Mouse (Mus musculus): Measurements from ENCODE around the gene Bahcc1. TPM values are rescaled to one million over a fixed set of nuclear protein-coding genes. Genes with fewer than 3 reads are reported as not detected.
A peak's percentile ranks its signal among the peaks of the same experiment; 100 is the strongest.

The Bahcc1 gene
- polyA plus RNA-seq, 1 experiment from 2014 or later: 9.7 TPM

GRCm38 (mm10) chr11:120218946-120219345 is 13.8 kb upstream of the Bahcc1 start:
- Histone ChIP-seq H3K4me2 (ENCODE audit: low read length) (no peak overlapping the region), H3K9me3 (replicated peaks; ENCODE audit: control insufficient read depth, low read length, poor library complexity, severe bottlenecking) (peaks cover under 1% of the 10 kb centered on the region; the same call in 1 of the 2 replicates), H3K4me1 (ENCODE audit: control insufficient read depth, insufficient read depth, low read length) (peaks cover 27% of the 10 kb centered on the region), H3K9ac (ENCODE audit: low read depth, low read length) (no peak overlapping the region), H3K36me3 (ENCODE audit: control insufficient read depth, insufficient read depth, low read length) (no peaks in the 10 kb centered on the region), H3K4me3 (ENCODE audit: low read depth, low read length) (no peak overlapping the region), H3K27me3 (ENCODE audit: control insufficient read depth, insufficient read depth, low read depth, low read length) (no peaks in the 10 kb centered on the region), H3K27ac (ENCODE audit: low read length) (no peak overlapping the region)
- 85% methylated on average over 6 of the region's 6 CpGs for whole genome bisulfite sequencing
- no peak for ATAC-seq

GRCm38 (mm10) chr11:120219916-120220522 is 12.7 kb upstream of the Bahcc1 start:
- H3K27me3 ChIP-seq (ENCODE audit: control insufficient read depth, insufficient read depth, low read depth, low read length): no peaks in the 10 kb centered on the region
- ATAC-seq: no peak
- no peak overlapping the region for H3K4me2 ChIP-seq (ENCODE audit: low read length)
- no peaks in the 10 kb centered on the region for H3K36me3 ChIP-seq (ENCODE audit: control insufficient read depth, insufficient read depth, low read length)
- H3K4me3 ChIP-seq (ENCODE audit: low read depth, low read length): no peak overlapping the region
- no peak overlapping the region for H3K9ac ChIP-seq (ENCODE audit: low read depth, low read length)
- 48% methylated on average over 9 of the region's 9 CpGs for WGBS
- peaks cover 38% of the 10 kb centered on the region for H3K4me1 ChIP-seq (ENCODE audit: control insufficient read depth, insufficient read depth, low read length)
- no peak overlapping the region for H3K27ac ChIP-seq (ENCODE audit: low read length)
- H3K9me3 ChIP-seq (replicated peaks; ENCODE audit: control insufficient read depth, low read length, poor library complexity, severe bottlenecking): no peaks in the 10 kb centered on the region

DNA sequence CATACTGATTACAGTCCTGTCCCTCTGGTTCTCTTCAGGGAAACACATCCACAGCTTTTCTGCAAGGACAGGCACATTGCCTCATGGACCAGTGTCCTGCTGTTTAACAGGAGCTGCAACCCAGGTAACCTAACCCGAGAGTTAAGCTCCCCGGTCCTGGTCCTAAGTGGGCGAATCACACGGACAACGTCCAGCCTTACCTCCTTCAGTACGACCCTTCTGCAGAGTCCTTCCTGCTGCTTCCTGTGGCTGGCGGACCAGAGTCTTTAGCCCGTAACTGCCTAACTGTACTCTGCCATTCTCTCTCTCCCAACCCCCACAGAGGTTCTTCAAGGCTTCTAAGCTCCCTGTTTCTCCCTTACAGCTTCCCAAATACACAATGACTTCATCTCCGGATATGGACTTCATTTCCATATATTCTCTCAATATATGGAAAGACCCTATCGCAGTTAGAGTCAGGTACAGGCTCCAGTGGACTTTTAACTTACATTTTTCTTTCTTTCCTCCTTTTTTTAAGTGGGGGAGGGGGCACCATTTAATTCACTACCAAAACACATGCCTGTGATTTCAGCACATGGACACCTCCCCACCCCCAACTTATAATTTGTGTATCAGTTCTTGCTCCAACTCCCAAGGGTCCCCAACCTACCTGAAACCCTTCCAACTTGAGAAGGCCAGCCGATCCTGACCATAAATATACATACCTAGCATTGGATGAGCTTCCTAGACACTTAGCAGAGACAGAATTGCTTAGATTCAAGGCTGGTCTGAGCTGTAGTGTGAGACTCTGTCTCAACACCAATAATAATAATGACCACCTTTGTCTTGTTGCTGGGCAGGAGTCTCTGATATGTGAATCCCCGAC is 11.6 kb upstream of the Bahcc1 start:
- no peak overlapping the region for H3K27ac ChIP-seq (ENCODE audit: low read length)
- no peak for ATAC-seq
- 47% methylated on average over 12 of the region's 12 CpGs for WGBS

DNA sequence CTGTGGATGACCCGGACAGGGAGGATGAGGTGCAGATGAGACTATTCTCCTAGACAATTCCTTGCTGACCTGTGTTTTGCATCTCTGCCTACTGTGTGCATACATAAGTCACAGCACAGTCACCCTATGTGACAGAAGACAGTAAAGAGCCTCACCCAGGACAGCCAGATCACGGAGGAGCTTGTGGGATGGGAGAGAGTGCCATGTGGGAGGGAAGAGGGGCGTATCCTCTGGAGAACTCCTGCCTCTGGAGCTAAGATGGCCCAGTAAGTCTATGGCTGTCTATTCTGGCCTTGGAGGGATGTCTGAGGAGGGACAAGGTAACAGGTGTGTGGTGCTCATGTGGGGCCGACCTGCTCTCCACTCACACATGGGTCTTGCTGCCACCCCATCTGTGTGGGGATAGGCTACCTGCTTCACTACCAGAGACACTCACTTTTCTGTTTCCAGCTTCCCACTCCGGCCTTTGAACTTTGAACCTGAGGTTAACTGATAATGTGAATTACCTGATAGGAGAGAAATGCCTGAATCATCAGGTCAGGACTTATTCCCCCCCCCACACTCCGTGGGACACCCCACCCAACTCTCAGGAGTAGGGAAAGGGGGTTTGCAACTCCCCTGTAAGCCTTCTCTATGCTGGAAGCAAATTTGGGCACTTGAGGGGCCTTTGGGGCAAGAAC is 10.2 kb upstream of the Bahcc1 start:
- WGBS: 87% methylated on average over 6 of the region's 6 CpGs
- Histone ChIP-seq H3K36me3 (ENCODE audit: control insufficient read depth, insufficient read depth, low read length) (no peaks in the 10 kb centered on the region), H3K4me2 (ENCODE audit: low read length) (no peak overlapping the region), H3K4me1 (ENCODE audit: control insufficient read depth, insufficient read depth, low read length) (peaks cover 46% of the 10 kb centered on the region), H3K4me3 (ENCODE audit: low read depth, low read length) (no peak overlapping the region), H3K9ac (ENCODE audit: low read depth, low read length) (no peak overlapping the region), H3K9me3 (replicated peaks; ENCODE audit: control insufficient read depth, low read length, poor library complexity, severe bottlenecking) (no peaks in the 10 kb centered on the region), H3K27me3 (ENCODE audit: control insufficient read depth, insufficient read depth, low read depth, low read length) (no peaks in the 10 kb centered on the region), H3K27ac (ENCODE audit: low read length) (no peak overlapping the region)
- no peak for ATAC-seq

More for the DNA sequence above, 11.6 kb upstream of the Bahcc1 start:
- Histone ChIP-seq H3K9ac (ENCODE audit: low read depth, low read length) (no peak overlapping the region), H3K9me3 (replicated peaks; ENCODE audit: control insufficient read depth, low read length, poor library complexity, severe bottlenecking) (no peaks in the 10 kb centered on the region), H3K36me3 (ENCODE audit: control insufficient read depth, insufficient read depth, low read length) (no peaks in the 10 kb centered on the region), H3K4me2 (ENCODE audit: low read length) (no peak overlapping the region), H3K4me3 (ENCODE audit: low read depth, low read length) (no peak overlapping the region), H3K27me3 (ENCODE audit: control insufficient read depth, insufficient read depth, low read depth, low read length) (no peaks in the 10 kb centered on the region), H3K4me1 (ENCODE audit: control insufficient read depth, insufficient read depth, low read length) (peaks cover 45% of the 10 kb centered on the region)

DNA sequence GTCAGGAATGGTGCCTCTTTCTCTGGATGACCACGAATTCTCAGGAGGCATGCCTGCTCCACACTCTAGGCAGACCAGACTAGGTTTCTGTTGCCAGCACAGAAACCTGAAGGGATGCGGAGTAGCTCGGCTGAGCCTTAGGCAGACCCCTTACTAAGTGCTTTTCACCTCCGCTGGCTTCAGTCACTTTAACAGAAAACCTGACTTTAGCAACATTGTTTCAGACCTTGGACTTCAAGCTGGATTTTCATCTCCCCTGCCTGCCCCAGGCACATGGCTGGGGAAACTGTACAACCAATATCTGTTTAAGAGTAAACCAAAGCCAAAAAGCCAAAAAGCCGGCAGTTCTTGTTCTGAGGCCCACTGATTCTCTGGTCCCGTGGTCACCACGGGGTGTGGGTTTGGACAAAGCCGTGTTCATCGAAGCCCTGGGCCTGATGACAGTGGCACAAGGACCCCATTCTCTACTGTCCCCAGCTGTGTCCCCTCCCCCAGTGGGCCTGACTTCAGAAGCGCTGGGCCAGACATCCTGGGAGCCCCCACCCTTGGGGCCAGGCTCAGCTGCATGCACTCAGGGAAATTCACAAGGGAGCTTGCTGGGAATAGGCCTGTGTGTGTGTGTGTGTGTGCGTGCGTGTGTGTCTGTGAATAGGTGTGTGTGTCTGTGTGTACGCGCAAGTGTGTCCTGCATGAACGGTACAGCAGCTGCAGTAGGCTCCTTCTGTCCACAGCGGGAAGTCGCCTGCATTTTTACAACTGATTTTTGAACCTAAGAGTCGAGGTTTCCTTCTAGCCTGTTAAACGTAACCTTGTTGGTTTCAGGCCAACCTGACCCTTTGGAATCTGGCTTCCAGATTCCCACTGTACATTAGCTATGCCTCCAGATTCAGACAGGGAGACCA is 8.9 kb upstream of the Bahcc1 start:
- Histone ChIP-seq H3K36me3 (ENCODE audit: control insufficient read depth, insufficient read depth, low read length) (no peaks in the 10 kb centered on the region), H3K9ac (ENCODE audit: low read depth, low read length) (peak overlapping the region; percentile 47), H3K4me1 (ENCODE audit: control insufficient read depth, insufficient read depth, low read length) (peaks cover 59% of the 10 kb centered on the region), H3K9me3 (replicated peaks; ENCODE audit: control insufficient read depth, low read length, poor library complexity, severe bottlenecking) (no peaks in the 10 kb centered on the region), H3K27ac (ENCODE audit: low read length) (peak overlapping the region; percentile 62), H3K4me2 (ENCODE audit: low read length) (no peak overlapping the region; the same call in 1 of the 2 replicates), H3K27me3 (ENCODE audit: control insufficient read depth, insufficient read depth, low read depth, low read length) (no peaks in the 10 kb centered on the region), H3K4me3 (ENCODE audit: low read depth, low read length) (no peak overlapping the region)
- ATAC-seq: peak; percentile 54
- 28% methylated on average over 19 of the region's 19 CpGs for WGBS

DNA sequence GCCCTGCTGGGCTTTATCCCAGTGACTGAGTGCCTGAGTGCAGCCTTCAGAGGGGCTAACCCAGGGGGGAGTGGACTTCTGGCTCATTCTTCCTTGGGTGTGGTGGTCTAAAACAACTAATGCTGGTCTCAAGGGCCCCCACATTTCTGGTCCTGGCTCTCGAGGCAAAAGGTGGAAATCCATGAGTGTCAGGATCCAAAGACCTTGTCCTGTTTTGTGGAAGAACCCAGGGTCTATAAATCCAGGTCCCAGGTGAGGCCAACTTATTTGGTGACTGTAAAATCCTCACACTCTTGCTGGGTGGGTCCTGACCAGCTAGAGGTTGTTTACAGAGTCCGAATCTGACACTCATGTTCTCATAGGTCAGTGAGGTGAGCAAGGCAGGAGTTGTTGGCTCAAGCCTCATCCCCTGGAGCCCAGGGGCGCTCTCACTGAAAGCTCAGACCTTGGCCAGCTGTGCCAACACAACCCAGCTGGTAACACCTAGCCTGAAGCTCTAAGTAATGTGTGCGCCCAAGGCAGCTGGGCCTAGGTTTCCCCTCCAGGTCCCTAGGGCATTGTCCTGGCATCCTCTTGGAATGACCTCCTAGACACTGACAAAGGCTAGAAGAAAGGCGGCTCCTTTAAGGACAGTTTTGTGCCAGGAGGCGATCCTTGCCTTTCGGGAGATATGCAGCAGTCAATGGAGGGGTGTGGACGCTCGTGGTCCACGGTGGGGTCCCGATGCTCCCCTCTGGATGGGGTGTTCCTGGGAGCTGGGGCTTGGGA is 8.1 kb upstream of the Bahcc1 start:
- WGBS: 26% methylated on average over 11 of the region's 11 CpGs
- Histone ChIP-seq H3K27me3 (ENCODE audit: control insufficient read depth, insufficient read depth, low read depth, low read length) (no peaks in the 10 kb centered on the region), H3K4me2 (ENCODE audit: low read length) (peak overlapping the region; percentile 55), H3K9me3 (replicated peaks; ENCODE audit: control insufficient read depth, low read length, poor library complexity, severe bottlenecking) (no peaks in the 10 kb centered on the region), H3K36me3 (ENCODE audit: control insufficient read depth, insufficient read depth, low read length) (no peaks in the 10 kb centered on the region), H3K9ac (ENCODE audit: low read depth, low read length) (peak overlapping the region; percentile 47), H3K4me3 (ENCODE audit: low read depth, low read length) (peak overlapping the region; percentile 18), H3K27ac (ENCODE audit: low read length) (peak overlapping the region; percentile 65), H3K4me1 (ENCODE audit: control insufficient read depth, insufficient read depth, low read length) (peaks cover 67% of the 10 kb centered on the region)
- no peak for ATAC-seq

DNA sequence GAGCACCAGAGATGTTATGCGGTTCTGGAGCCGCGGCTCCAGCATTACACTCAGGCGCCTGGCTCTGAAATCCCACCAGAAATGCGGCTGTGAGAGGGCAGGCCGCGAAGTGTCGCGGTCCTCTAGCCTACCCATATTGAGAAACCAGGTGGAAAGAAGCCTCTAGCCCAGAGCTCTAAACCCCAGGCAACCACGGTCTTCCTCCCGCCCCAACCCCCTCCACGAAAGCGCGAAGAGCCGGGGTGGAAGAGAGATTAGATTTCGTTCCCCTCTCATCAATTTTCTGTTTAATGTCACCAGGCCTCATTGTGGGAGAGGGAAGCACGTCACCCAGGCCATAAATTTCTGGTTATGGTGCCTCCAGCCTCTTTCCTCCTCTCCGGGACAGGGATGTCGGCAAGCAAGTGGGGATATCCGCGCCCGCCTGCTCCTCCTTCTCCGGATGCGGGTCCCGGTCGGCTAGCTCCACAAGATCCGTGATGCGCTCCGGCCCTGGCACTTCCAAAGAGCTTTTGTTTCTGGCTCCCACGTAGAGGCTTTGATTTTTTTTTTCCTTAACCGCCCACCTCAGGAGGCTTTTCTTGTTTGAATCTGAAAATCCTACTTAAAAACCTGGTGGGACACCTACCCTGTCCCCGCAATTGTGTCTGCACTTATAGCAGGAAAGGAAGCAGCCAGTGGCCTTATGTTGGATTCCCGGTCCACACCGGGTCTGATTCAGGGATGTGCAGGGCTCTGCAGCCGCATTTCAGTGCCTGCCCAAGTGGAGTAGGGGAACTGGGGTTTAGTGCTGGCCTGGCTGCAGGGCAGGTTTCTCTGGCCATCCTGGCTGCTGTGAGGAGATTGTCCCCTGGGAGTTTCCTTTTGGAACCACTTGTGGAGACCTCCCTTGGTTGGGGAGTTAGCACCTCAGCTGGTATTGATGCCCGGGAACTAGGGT is 7.2 kb upstream of the Bahcc1 start:
- Histone ChIP-seq H3K4me1 (ENCODE audit: control insufficient read depth, insufficient read depth, low read length) (peaks cover 70% of the 10 kb centered on the region), H3K4me3 (ENCODE audit: low read depth, low read length) (peak overlapping the region; percentile 18), H3K27ac (ENCODE audit: low read length) (peak overlapping the region; percentile 65), H3K4me2 (ENCODE audit: low read length) (peak overlapping the region; percentile 55), H3K36me3 (ENCODE audit: control insufficient read depth, insufficient read depth, low read length) (no peaks in the 10 kb centered on the region), H3K9me3 (replicated peaks; ENCODE audit: control insufficient read depth, low read length, poor library complexity, severe bottlenecking) (no peaks in the 10 kb centered on the region), H3K27me3 (ENCODE audit: control insufficient read depth, insufficient read depth, low read depth, low read length) (no peaks in the 10 kb centered on the region), H3K9ac (ENCODE audit: low read depth, low read length) (peak overlapping the region; percentile 47)
- 11% methylated on average over 36 of the region's 36 CpGs for WGBS
- ATAC-seq: no peak

Data from midbrain, embryonic 16.5 days (tissue).